Mouse (Mus musculus) left cerebral cortex, adult 9 months (tissue): ENCODE measurements around the gene Trpm8.

Experiments used
- DNase-seq, 2 experiments: peaks; one replicate each; pipeline ENCODE4 v3.0.0; 2022; ENCODE audit warnings: low spot score in 2 of 2

Trpm8 gene

GRCm38 (mm10) chr1:88433096-88433883, 155.8 kb downstream of the Trpm8 start:
- DNase-seq, result no peak

GRCm38 (mm10) chr1:88434057-88434456, 156.6 kb downstream of the Trpm8 start:
- no peak for DNase-seq

GRCm38 (mm10) chr1:88437206-88438126, 160.0 kb downstream of the Trpm8 start:
- no peak for DNase-seq
